Mouse (Mus musculus): ENCODE data around the gene Rps5. TPM values are rescaled to one million over a fixed set of nuclear protein-coding genes. Genes with fewer than 3 reads are reported as not detected.

Rps5 gene
- polyA plus RNA-seq (2012; rRNA removed) = 1,967 and 2,052 TPM in 2 replicates

GRCm38 (mm10) chr7:12921705-12922465, at the start of gene Rps5:
Gene Rps5, plus strand, starts transcription at chr7:12922290.

GRCm38 (mm10) chr7:12880911-12881660, 41.0 kb upstream of the Rps5 start, which contains the start of gene Zfp128:
Gene Zfp128, plus strand, starts transcription at chr7:12881177.

GRCm38 (mm10) chr7:12897655-12898410, 24.3 kb upstream of the Rps5 start, which contains the start of gene Zscan22:
Gene Zscan22, plus strand, starts transcription at chr7:12897815.

GRCm38 (mm10) chr7:12927191-12927680, 5.1 kb downstream of the Rps5 start, which contains the start of gene Rnf225:
Gene Rnf225, plus strand, starts transcription at chr7:12927416.

GRCm38 (mm10) chr7:12965678-12966091, 43.6 kb downstream of the Rps5 start, which contains the start of gene Zfp324:
Gene Zfp324, plus strand, starts transcription at chr7:12965838.

Other genes starting within 250 kb of the Rps5 start
- gene Vmn2r55, start 237.3 kb upstream of the Rps5 start, polyA plus RNA-seq (2012; rRNA removed) = not detected in 2 replicates
- gene Vmn2r56, start 187.3 kb upstream of the Rps5 start, polyA plus RNA-seq (2012; rRNA removed) = not detected in 2 replicates
- 22.9 and 25.7 TPM in 2 replicates for gene Zscan18, start 118.7 kb upstream of the Rps5 start, polyA plus RNA-seq (2012; rRNA removed)
- gene Zfp329, start 103.4 kb upstream of the Rps5 start, polyA plus RNA-seq (2012; rRNA removed) = 19.9 and 21.0 TPM in 2 replicates
- 10.8 and 11.1 TPM in 2 replicates for gene Zfp110, start 87.5 kb upstream of the Rps5 start, polyA plus RNA-seq (2012; rRNA removed)
- 7.5 and 8.7 TPM in 2 replicates for gene Zfp128, start 41.1 kb upstream of the Rps5 start, polyA plus RNA-seq (2012; rRNA removed)
- 12.6 and 13.3 TPM in 2 replicates for gene Zscan22, start 24.5 kb upstream of the Rps5 start, polyA plus RNA-seq (2012; rRNA removed)
- 2.3 and 2.4 TPM in 2 replicates for gene Rnf225, start 5.1 kb downstream of the Rps5 start, polyA plus RNA-seq (2012; rRNA removed)
- 10.4 and 11.4 TPM in 2 replicates for gene Zfp324, start 43.5 kb downstream of the Rps5 start, polyA plus RNA-seq (2012; rRNA removed)
- 13.4 and 14.1 TPM in 2 replicates for gene Zfp446, start 55.6 kb downstream of the Rps5 start, polyA plus RNA-seq (2012; rRNA removed)
- gene Slc27a5, start 75.9 kb downstream of the Rps5 start, polyA plus RNA-seq (2012; rRNA removed) = 1.0 and 1.2 TPM in 2 replicates
- 546 and 564 TPM in 2 replicates for gene Trim28, start 76.8 kb downstream of the Rps5 start, polyA plus RNA-seq (2012; rRNA removed)
- 40.4 and 41.9 TPM in 2 replicates for gene Zbtb45, start 87.7 kb downstream of the Rps5 start, polyA plus RNA-seq (2012; rRNA removed)
- gene Chmp2a, start 112.5 kb downstream of the Rps5 start, polyA plus RNA-seq (2012; rRNA removed) = 199 and 203 TPM in 2 replicates
- gene Ube2m, start 116.0 kb downstream of the Rps5 start, polyA plus RNA-seq (2012; rRNA removed) = 327 and 336 TPM in 2 replicates
- 9.8 and 10.5 TPM in 2 replicates for gene Mzf1, start 132.5 kb downstream of the Rps5 start, polyA plus RNA-seq (2012; rRNA removed)
- 0.04 TPM in 2 replicates for gene Vmn1r85, start 172.9 kb downstream of the Rps5 start, polyA plus RNA-seq (2012; rRNA removed)
- not detected in 2 replicates for gene Vmn1r86, start 197.6 kb downstream of the Rps5 start, polyA plus RNA-seq (2012; rRNA removed)
- not detected in 2 replicates for gene Vmn1r87, start 217.9 kb downstream of the Rps5 start, polyA plus RNA-seq (2012; rRNA removed)
- gene Vmn1r88, start 237.3 kb downstream of the Rps5 start, polyA plus RNA-seq (2012; rRNA removed) = not detected in 2 replicates

Measured in central nervous system, embryonic 14 days (tissue).